Mouse (Mus musculus): Measurements from ENCODE around the gene Ccdc88c.
"Not testable (repeated sequence)": the region's sequence is repeated elsewhere in the genome, so short reads cannot be mapped to it uniquely, and the experiment has no call there.

The Ccdc88c gene

DNA sequence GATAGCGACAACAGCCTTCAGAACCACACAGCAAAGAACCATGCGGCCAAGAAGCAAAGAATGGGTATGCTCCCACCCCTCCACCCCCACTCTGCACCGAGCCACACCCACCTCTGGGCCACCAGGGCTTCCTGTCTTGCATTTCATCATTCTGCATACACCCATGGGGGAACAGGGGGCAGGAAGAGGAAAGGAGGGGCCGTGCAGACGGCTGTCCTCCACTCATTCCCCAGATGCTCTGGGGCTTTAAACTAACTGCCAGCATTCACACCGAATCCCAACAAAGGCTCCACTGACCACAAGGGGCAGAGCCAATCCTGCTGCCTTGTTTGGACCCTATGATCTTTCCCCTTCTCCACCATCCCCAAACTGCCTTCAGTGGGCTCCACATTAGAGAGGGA, 10.9 kb downstream of the Ccdc88c start:
- DNase-seq (ENCODE audit: low read depth, low spot score) = no peak

DNA sequence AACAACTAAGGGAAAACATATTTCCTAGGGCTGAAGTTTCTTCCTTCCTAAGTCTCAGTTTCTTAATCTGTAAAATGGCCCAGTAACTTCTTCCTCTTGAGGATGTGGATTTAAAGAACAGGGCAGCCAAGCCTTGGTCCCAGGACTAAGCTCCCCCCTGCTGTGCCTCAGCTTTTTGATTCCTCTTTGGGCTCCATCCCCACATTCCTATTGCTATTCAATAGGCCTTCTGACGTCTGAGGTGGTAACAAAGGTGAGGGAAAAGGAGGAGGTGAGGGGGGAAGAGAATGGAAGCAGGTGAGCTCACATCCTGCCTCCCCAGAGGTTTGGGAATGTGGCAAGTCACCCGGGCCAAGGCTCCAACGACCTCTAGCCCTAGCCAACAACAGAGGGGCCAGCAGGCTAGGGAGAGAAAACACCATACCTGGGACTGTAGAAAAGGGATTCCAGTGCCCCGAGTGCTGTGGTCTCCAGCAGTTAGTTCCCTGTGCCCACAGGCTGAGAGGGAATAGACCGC, 12.4 kb downstream of the Ccdc88c start:
- DNase-seq (ENCODE audit: low read depth, low spot score) = peak; percentile 58

DNA sequence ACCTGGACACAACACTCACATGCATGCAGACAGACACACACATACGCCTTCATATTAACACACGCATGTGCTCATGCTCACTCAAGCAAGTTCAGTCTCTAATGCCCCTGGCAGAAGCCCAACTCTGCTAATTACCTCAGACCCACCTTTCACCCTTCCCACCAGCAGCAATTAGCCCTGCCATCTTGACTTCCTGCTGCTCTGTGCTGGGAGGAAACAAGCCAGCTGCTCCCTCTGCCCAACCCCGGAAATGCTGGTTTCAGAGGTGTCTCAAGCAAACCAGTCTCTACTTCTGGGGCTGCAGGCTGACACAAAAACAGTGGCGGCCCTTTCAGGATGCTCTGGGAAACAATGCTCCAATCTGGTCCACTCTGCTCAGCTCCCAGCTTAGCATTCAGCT, 12.9 kb downstream of the Ccdc88c start:
- no peak for DNase-seq (ENCODE audit: low read depth, low spot score)

DNA sequence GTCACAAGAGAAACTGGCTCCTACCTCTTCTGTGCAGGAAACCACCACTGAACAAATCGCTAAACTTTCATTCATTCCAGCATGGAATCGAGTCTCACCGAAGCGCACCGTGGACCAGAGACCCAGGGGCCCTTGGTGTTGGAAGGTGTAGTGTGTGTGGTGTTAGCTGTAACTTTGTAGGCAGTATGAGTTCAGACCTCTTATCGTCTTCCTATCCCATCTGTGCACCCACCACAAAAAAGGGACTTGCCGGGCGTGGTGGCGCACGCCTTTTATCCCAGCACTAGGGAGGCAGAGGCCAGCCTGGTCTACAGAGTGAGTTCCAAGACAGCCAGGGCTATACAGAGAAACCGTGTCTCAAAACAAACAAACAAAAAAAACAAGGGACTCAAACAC, 13.7 kb downstream of the Ccdc88c start:
- no peak for DNase-seq (ENCODE audit: low read depth, low spot score)

DNA sequence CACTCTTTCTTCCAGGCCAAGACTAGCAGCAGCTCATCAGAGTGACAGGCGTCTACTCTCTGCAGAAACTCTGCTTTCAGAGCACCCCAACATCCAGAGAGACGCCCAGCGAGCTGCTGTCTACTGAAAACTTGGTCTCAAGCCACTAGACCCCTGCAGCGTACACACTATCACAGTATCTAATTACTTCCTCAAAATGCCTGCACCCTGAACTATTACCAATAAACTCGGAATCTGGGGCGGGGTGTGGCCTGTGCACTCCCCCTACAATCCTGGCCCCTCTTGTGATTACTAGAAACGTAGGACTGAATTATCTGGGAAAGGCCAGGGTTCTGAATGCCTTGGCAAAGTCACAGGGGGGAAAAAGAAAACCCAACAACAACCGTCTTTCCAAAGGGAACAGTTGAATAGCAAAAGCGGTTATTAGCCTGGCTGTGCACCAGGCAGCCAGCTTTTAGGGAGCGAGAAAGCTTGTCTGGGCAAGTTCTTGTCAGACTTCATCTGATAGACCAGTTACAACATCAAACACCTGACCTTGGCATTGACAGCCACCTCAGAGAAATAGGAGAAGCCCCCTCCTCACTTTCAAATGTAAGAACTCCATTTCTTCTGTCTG, 14.2 kb downstream of the Ccdc88c start:
- DNase-seq (ENCODE audit: low read depth, low spot score) = no peak

DNA sequence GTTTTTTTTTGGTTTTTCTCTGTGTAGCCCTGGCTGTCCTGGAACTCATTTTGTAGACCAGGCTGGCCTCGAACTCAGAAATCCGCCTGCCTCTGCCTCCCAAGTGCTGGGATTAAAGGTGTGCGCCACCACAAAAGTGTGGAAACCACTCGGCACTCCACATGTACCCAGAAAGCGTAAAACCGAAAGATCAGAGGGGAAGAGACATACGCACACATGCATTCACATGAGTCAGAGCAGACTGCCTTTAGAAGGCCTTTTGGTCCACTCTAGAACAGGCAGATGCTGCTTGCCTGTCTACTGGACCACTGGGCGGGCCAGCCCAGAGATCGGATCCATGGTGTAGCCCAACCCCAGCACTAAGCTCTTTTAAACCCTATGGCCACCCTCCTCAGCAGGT, 15.2 kb downstream of the Ccdc88c start:
- DNase-seq (ENCODE audit: low read depth, low spot score) = not testable (repeated sequence)

DNA sequence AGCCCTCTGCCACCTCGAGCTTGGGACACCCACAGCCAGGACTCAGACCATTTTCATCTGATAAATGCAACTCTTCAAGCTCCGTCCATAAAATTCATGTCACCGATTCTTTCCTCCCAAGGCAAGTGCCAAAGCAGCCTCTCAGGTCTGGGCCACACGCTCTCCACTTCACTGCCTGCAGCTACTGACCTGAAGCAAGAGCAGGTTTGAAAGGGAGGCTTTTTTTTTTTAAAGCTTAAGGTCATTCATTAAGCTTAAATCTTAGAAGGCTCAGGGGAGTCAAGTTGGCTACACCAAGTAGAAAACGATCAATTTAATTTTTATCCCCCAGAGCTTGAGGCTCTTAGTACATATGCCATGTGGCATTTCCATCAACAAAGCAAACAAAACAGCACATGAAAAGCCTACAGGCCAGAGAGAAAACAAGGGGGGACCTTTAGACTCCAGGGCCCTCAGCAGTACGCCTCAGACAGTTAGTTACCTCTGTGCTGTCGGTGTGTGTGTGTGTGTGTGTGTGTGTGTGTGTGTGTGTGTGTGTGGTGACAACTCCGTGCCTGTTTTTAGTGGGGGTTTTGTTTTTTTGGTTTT, 15.7 kb downstream of the Ccdc88c start:
- DNase-seq (ENCODE audit: low read depth, low spot score) = no peak

DNA sequence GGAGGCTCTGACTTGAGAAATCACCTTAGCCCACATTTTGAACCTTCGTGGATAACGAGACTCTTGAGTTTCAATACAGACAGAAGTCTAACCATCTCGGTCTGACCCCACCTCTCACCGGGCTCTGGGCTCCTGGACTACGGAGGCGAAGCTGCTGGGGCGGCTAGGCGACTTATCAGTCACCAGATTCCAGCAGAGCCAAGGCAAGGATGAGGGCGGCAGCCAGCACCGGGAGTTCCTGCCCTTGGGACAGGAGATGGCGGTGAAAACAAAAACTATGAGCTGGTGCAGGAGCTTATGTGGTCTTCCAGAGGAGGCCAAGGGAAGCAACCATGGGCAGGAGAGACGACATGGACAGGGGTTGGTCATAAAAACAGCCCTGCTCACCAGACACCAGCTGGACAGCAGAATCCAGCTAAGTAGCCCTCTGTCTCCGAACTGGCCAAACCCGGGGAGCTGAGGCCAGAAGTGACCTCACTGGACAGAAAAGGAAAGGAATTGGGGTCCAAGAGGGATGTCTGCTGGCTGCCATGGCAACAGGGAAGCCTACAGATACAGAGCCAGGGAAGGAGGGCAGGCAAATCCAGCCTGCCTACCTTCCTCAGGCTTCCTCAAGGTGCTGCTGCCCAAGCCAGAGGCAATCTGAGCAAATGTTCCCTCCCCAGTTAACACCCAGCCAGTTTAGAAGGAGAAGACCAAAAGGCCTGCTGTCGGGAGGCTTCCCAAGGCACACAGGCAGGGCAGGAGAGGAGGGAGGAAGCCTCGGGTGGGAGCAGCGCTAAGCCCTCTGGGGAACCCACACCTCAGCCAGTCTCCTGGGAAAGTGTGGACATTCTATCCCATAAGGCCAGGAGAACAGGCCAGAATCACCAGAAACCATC, 16.4 kb downstream of the Ccdc88c start:
- DNase-seq (ENCODE audit: low read depth, low spot score) = no peak

DNA sequence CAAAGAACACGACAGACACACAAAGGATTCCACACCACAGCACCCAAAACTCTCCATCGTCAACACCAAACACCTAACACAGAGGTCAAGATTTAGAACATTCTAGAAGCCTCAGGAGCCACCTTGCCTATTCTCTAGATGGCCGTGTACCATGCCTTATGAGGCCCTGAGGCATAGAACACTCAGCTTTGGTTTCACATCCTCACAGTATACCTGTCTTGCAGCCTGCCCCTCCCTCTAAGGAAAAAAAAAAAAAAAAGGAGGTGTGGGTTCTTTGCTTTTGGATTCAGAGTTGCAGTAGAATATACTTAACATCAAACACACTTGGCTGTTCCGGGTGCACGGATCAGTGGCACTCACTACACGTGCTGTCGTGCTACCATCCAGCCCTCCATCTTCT, 17.8 kb downstream of the Ccdc88c start:
- no peak for DNase-seq (ENCODE audit: low read depth, low spot score)

DNA sequence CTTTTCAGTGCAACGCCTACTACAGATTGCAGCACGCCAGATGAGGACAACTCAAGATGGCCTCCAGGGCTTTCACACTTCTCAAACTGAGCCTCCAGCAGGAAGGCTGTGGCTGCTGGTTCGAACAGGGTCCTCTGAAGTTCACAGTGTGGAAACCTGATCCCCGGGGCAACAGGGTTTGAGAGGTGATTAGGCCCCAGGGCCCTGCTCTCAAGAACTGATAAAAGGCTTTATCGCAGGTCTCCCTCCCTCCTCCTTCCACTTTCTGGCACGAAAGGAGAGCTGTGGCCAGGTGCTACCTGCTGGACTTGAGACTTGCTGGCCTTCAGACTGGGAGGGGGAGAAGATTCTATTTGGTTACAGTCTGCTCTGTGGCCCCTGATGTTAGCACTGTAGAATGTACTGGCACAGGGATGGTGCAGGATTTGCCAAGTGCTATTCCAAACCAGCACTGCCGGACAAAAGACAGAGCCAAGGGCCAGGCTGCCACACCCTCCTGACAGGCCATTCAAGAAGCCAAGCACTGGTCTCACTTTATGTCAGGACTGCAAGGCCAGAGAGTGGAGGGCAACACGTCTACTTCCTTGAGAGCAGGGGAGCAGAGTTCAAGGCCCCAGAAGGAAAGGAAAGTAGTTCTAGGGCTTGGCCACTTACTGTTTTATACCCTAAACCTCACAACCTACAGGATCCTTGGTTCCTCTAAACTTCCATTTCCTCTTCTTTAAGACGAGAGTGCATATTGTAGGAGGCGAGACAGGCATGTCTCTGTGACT, 18.5 kb downstream of the Ccdc88c start:
- DNase-seq (ENCODE audit: low read depth, low spot score) = no peak

DNA sequence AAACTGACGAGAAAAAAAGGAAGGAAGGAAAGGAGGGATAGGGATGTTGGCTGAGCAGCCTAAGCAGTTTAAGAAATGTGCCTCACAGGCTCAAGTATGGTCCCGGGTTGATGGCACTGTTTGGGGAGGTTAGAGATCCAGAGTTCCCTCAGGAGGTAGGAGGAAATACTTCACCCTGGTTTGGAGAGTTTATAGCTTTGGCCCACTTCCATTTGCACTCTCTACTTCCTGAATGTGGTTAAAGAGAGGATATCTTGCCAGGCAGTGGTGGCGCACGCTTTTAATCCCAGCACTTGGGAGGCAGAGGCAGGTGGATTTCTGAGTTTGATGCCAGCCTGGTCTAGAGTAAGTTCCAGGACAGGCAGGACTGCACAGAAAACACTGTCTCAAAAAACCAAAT, 19.6 kb downstream of the Ccdc88c start:
- DNase-seq (ENCODE audit: low read depth, low spot score) = no peak

DNA sequence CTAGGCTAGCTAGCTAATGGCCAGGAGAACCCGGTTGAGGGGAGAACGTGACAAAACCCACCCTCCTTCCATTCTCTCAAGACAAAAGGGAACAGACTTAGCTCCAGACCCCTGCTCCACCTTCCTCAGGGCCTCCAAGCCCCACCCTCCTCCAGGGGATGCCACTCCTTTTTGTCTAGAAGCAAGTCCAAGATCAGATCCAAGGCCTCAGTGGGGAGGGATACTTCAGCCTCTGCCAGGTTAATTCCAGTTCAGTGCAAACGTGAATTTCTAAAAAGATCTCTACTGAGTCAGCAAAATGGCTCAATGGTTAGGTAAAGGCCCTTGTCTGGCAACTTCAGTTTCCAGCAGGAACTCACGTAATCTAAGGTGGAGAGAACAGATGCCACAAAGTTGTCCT, 20.2 kb downstream of the Ccdc88c start:
- no peak for DNase-seq (ENCODE audit: low read depth, low spot score)

DNA sequence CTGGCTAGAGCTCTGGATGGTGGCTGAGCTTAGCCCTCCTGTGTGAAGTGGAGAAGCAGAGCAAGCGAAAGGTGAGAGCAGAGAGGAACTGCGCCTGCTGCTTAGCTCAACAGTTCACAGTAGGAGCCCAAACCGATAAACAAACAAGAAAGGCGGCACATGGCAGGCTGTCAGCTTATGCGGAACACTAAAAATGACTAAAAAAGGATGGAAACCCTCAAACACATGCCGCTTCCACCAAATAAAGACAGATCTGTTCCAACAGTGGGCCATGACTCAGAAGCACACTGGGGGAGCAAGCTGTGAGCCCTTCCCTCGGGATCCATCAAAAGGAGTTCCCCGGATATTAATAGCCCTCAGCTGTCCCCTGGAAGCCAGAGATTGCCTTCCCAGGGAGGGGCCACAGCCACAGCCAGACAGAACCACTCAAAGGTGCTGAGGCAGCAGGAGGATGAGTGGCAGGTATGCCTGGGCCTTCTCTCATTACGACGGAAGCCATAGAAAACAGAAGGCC, 20.8 kb downstream of the Ccdc88c start:
- DNase-seq (ENCODE audit: low read depth, low spot score) = no peak

DNA sequence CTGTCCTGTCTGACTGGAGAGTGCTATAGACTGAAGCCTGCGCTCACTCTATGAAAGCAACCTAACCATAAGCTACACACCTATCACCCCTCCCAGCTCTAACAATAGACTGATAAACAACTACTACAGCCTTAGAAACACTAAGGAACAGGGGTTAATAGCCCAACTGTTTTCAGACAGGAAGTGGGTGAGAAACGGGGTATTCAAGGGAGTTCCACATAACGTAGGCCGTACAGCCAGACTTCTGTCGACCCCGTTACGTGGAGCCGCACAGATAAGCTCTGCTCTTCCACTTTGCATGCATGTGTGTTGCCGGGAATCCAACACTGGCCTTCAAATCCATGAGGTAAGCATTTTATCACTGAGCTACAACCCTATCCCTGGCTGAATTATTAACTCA, 21.4 kb downstream of the Ccdc88c start:
- DNase-seq (ENCODE audit: low read depth, low spot score) = no peak

DNA sequence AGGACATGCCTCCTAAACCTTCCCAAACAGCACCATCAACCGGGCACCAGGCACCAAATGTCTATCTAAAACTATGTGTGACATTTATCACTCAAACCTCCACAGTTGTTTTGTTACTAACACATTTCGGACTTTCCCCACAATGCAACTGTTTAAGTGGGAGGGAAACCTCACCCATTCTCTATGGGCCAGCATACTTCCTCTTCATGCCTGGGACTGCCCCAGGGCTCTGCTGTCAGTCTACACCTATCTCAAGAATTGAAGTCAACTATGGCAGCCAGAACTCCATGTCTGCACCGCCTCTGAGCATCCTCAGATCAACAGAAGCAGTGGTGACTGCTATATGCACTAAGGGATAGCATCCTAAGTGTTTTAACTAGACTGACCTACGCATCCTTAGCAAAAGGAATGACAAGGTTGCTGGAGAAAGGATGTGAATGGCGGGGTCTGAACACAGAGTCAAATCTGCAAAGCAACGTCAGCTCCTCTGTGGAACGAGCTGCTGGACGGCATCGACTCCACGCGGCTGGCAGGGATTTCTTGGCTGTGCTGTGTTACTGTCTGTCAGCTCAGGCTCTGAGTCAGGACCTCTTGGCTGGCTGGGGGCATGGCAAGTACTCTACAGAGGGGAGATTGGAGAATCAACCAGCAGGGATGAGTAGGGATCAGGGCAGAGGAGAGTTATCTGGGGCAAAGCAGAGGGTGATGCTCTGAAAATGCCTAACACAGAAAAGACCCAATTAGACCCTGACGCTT, 23.0 kb downstream of the Ccdc88c start:
- no peak for DNase-seq (ENCODE audit: low read depth, low spot score)

DNA sequence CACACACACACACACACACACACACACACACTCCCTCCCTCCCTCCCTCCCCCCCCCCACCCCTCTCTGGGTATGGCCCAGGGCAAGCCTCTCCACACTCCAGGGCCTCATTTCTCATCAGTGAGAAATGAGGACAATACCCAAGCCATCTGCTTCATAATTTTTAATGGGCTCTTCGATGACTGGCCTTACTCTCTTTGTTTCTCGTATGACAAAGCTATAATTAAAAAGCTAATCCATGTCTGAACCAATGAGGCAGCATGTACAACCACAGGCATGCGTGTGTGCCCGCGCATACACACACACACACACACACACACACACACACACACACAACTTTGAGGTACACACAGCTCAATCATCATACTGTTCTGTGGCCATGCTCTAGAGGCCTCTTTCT, 23.9 kb downstream of the Ccdc88c start:
- DNase-seq (ENCODE audit: low read depth, low spot score) = no peak

DNA sequence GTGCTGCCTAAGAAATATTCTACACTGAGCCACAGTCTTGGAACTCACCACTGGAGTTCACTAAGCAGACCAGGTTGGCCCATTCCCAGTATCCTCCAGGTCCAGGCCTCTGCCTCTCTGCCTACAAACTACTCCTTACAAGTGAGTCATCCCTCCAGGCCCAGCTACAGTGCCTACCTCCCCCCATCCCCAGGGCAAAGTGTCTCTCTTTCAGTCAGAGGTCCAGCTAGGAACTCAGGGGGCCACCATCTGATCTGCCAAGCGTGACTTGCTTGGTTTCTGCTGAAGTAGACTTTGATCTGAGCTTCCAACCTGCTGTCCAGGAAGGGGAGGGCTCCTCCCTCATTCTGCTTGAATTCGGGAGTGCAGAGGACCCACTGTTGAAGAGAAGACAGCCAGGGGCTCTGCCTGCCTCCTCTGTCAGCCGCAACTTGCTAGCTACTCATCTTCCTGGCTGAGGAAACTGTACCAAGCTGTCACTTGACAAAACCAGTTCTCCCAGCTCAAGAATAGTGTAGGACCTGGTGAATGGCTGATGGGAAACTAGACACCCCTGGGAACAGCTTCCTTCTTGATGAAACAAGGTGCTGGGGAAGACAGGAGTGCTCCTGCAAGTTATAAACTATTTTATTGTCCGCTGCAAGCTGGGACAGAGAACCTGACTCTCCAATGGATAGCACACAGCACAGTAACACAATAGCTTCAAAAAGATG, 25.9 kb downstream of the Ccdc88c start:
- no peak for DNase-seq (ENCODE audit: low read depth, low spot score)

DNA sequence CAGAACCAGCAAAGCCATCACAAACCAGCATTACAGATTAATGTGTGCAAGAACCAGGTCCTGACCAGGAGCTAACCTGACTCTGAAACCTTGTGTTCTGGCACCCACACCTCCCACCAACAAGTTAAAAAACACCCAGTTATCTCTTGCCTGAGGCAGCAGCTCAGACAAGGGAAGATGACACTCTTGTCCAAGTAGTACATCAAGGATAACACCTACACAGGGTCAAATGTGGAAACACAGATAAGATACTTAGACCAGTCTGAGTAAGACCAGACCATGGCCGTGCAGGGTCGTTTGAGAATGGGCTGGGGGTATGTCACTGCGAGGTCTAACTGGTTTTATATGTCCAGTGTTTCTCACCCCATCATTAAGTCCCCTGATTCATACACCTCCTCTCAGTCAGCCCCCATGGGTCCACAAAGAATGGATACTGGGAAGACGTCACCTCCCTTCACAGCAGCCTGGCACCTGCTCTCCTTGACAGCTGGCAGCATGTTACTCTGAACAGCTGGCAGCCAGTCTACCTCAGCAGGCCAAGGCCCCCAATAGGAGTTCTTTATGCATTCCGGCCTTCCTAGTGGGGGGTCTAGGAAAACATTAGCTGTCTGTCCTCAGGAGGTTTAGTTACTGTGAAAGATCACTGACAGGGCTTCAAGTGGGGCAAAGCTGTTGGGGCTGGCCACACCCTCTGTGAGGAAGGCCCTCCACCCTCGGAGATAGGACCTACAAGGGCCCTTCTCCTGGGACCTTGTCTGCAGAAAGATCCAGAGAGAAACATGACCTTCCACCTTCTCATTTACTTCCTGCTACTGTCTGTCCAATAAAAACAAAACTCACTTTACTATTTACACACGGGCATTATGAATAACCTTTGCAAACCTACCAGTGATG, 29.5 kb downstream of the Ccdc88c start:
- DNase-seq (ENCODE audit: low read depth, low spot score) = no peak

DNA sequence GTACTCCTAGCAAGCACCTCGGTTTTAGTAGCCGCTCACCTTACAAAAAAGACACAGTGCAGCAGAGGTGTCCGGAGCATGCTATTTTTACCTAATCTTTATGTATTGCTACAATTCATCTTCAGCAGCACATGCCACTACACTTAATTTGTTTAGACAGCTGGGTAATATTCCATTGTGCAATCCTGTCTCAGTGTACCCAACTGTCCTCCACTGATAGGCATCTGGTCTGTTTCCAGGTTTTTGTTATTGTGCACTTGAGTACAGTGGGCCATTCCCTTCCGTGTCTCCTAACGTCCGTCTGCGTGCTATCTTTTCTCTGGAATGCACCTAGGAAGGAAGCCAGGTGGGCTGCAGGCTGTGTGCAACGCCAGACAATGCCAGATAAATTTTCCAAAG, 30.3 kb downstream of the Ccdc88c start:
- no peak for DNase-seq (ENCODE audit: low read depth, low spot score)
